Mouse (Mus musculus) urinary bladder, postnatal 10 days (tissue): Measurements from ENCODE around the gene Eif2b1.
"Not testable (repeated sequence)": the region's sequence is repeated elsewhere in the genome, so short reads cannot be mapped to it uniquely, and the experiment has no call there.

Source experiments
- DNase-seq: peaks from one replicate; pipeline ENCODE4 v3.0.0; 2022; ENCODE audit warnings: low spot score

Eif2b1 gene

GRCm38 (mm10) chr5:124578633-124579317, at the start of gene Eif2b1, which contains the start of gene Gtf2h3:
Eif2b1 (minus strand) TSS chr5:124579131.
Gtf2h3 (plus strand) TSS chr5:124579140.
- DNase-seq: peak; percentile 83

GRCm38 (mm10) chr5:124624291-124624690, 45.4 kb upstream of the Eif2b1 start:
- DNase-seq: no peak

DNA sequence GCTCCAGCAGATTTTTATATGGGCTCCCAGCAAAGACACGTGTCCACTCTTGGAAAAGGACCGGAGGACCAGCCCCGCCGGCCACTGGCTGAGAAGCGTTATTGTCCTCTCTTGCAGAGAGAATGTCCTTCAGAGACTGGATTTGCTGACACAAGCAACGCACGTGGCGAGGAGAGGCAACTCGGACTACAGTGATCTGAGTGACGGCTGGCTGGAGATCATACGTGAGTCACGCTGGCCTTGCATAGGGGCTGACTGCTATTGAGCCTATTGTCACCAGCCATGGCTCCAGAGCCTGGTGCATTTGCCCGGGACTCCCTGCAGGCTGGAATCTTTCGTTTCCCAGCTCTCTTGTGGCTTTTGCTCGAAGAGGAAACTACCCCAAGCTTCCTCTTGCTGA, 44.0 kb upstream of the Eif2b1 start:
- DNase-seq: no peak

- no peak for DNase-seq
These were observed 42.4 kb upstream of the Eif2b1 start for GRCm38 (mm10) chr5:124621362-124621761.

DNA sequence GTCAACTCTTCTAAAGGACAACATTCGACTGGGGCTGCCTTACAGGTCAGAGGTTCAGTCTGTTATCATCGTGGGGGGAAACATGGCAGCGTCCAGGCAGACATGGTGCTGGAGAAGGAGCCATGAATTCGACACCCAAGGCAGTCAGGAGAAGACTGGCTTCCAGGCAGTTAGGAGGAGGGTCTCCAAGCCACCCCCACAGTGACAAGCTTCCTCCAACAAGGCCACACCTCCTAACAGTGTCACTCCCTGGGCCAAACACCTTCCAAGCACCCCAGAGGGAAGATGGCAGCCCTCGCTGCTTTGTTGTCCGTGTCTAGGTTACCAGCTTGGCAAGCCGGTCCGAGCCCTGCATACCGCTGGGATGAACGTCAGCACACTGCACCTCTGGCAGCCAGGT, 39.8 kb upstream of the Eif2b1 start:
- no peak for DNase-seq

DNA sequence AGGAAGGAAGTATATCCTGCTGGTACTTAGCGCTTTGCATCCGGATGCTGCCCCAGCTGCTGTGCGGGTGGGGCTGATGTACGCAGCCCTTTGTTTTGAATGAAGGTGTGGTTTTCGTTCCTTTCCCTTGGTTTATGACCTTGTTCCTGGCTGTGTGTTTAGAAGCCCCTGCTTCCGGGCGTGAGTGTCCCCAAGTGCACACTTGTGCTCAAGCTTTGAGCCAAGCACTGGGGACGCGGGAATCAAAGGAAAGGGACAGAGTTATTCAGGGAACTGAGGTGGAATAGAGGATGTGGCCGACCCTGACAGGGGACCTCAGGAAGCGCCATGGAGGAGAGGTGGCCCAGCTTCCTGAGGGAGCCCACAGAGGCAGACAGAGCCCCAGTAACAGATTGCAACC, 35.8 kb upstream of the Eif2b1 start:
- no peak for DNase-seq

GRCm38 (mm10) chr5:124610965-124611364, 32.0 kb upstream of the Eif2b1 start:
- no peak for DNase-seq

GRCm38 (mm10) chr5:124605041-124605622, 26.2 kb upstream of the Eif2b1 start:
- no peak for DNase-seq

- no peak for DNase-seq
These were observed 25.4 kb upstream of the Eif2b1 start for GRCm38 (mm10) chr5:124604296-124604695.

DNA sequence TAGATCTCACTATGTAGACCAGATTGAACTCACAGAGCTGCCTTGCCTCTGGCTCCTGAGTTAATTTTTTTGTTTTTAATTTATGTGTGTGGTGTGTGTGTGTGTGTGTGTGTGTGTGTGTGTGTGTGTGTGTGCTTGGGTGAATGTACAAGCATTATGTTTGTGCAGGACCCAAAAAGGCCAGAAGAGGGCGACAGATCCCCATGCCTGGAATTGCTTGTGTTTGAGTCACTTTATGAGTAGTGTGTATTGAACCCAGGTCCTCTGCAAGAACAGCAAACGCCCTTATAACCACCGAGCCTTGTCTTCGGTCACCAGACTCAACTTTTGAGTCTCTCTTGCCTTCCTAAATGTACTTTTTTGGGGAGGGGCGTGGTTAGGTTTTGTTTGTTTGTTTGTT, 23.4 kb upstream of the Eif2b1 start:
- no peak for DNase-seq

GRCm38 (mm10) chr5:124599726-124600125, 20.8 kb upstream of the Eif2b1 start:
- not testable (repeated sequence) for DNase-seq

GRCm38 (mm10) chr5:124598224-124599174, 19.6 kb upstream of the Eif2b1 start:
- DNase-seq: peak; percentile 74

DNA sequence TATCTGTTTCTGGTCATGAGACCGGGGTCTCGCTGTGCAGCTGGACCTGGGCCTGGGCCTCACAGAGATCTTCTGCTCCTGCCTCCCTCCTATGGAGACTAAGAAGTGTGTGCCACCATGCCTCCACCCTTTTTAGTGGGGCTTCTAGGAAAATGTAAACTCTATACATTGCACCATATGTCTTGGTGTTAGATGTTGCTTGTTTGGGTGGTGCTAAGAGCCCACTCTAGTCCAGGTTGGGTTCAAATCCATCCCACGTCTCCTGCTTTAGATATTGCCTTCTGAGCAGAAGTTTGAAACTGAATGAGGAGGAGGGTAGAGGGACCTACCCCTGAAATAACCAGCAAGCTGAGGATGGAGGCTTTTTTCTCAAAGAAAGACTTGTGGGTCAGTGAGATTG, 13.8 kb upstream of the Eif2b1 start:
- DNase-seq: no peak

GRCm38 (mm10) chr5:124582515-124582914, 3.6 kb upstream of the Eif2b1 start:
- no peak for DNase-seq

- no peak for DNase-seq
These were observed 3.5 kb downstream of the Eif2b1 start for GRCm38 (mm10) chr5:124575467-124575866.

GRCm38 (mm10) chr5:124571068-124571467, 7.9 kb downstream of the Eif2b1 start:
- DNase-seq: no peak

GRCm38 (mm10) chr5:124555145-124555544, 23.8 kb downstream of the Eif2b1 start:
- DNase-seq: no peak

GRCm38 (mm10) chr5:124553607-124554006, 25.3 kb downstream of the Eif2b1 start:
- DNase-seq: no peak

DNA sequence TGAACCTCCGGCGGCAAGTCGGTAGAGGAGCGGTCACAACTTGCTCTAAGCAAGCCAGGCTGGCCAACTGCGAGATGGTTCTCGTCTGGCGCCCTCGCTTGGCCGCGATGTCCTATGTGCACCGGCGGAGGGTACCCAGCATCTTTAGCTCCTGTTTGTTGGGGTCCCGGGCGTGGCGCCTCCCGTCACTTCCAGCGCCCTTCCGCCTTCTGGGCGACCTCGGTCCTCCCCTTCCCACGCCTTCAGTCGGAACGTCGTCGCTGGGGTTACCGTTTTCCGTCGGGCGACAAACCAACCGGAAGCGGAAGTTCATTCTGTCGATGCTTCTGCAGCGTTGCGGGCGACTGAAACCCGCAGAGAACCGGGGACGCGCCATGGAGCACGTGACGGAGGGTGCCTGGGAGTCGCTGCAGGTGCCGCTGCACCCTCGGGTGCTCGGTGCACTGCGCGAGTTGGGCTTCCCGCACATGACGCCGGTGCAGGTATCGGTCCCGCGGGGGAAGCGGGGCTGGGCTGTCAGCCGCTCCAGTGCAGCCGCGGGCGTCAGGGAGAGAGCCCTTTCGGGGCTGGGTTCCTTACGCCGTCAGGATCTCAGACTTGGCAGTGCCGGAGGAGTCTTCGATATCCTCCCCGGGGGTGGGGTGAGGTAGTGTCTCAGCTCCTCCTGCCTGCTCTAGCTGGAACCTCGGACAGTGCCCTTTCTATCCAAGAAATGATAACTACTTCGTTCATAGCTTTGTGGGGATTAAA, 26.2 kb downstream of the Eif2b1 start, which contains the start of gene Ddx55:
Gene Ddx55 (plus strand): TSS at position 307 of the 750 bp plus-strand sequence.
- DNase-seq: peak; percentile 67

DNA sequence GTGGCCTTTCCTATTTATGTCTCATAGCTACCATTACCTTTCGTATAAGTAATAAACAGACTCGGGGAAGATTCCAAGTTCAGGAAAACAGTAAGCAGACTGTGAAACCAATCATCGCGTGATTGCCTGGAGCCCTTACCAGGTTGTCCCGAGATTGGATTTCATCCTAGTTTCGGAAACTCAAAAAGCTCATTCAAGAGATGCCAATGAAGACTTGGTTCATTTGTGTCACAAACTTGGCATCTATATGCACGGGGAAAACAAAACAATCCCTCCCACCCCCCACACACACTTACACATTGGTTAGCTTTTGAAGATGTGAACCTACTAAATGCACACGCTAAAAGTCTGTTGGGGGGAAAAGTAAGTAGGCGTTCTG, 26.8 kb downstream of the Eif2b1 start:
- DNase-seq: no peak

DNA sequence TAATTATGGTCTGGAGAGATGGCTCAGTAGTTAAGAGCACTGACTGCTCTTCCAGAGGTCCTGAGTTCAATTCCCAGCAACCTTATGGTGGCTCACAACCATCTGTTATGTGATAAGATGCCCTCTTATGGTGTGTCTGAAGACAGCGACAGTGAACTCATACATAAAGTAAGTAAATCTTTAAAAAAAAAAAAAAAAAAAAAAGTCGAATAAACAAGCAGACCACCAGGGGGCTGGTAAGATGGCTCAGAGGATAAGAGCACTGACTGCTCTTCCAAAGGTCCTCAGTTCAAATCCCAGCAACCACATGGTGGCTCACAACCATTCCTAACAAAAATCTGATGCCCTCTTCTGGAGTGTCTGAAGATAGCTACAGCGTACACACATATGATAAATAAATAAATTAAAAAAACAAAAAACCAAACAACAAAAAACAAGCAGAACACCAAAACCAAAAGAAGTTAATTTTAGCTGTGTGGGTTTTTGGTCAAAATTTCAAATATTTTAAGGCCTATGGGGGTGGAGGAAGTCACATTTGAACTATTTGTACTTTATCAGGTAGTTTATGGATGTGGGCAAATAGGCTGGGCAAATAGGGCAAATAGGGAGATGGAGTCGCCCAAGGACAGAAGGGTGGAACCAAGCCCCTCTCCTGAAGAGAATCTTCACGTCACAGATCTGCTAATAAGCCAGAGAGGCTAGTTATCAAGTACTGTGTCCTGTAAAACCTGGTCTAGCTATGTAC, 27.4 kb downstream of the Eif2b1 start:
- DNase-seq: not testable (repeated sequence)
